Mouse (Mus musculus): ENCODE results near the gene Cyb561. TPM values are rescaled to one million over a fixed set of nuclear protein-coding genes. Genes with fewer than 3 reads are reported as not detected.
A peak's percentile ranks its signal among the peaks of the same experiment; 100 is the strongest.

Cyb561 gene
- polyA plus RNA-seq, 1 experiment from 2014 or later = 18.9 TPM

GRCm38 (mm10) chr11:105950519-105950918, 2.6 kb downstream of the Cyb561 start:
- peaks cover 1% of the 10 kb centered on the region; the same call in 1 of the 2 replicates for H3K27me3 ChIP-seq (replicated peaks)
- H3K9ac ChIP-seq = no peak overlapping the region
- H3K4me3 ChIP-seq = no peak overlapping the region
- H3K4me1 ChIP-seq = no peaks in the 10 kb centered on the region; the same call in 1 of the 2 replicates
- no peak overlapping the region for H3K4me2 ChIP-seq (replicated peaks)
- no peak for ATAC-seq (ENCODE audit: low FRiP score, low read depth)
- WGBS = 79% methylated on average over 4 of the region's 4 CpGs
- H3K36me3 ChIP-seq = no peaks in the 10 kb centered on the region
- H3K27ac ChIP-seq = no peak overlapping the region
- H3K9me3 ChIP-seq = no peaks in the 10 kb centered on the region

GRCm38 (mm10) chr11:105948255-105948654, 4.9 kb downstream of the Cyb561 start:
- WGBS = 78% methylated on average over 2 of the region's 2 CpGs
- Histone ChIP-seq H3K36me3 (no peaks in the 10 kb centered on the region), H3K27me3 (replicated peaks) (peaks cover 18% of the 10 kb centered on the region), H3K9me3 (no peaks in the 10 kb centered on the region), H3K27ac (no peak overlapping the region), H3K4me2 (replicated peaks) (no peak overlapping the region), H3K4me3 (no peak overlapping the region), H3K4me1 (peaks cover 11% of the 10 kb centered on the region), H3K9ac (no peak overlapping the region)
- ATAC-seq (ENCODE audit: low FRiP score, low read depth) = no peak

- Histone ChIP-seq H3K4me2 (replicated peaks) (no peak overlapping the region), H3K4me1 (peaks cover 11% of the 10 kb centered on the region), H3K36me3 (no peaks in the 10 kb centered on the region), H3K9ac (0 out of 2 replicates have a peak overlapping the region, but pooled peaks have one; percentile 13), H3K27me3 (replicated peaks) (peaks cover 24% of the 10 kb centered on the region), H3K27ac (no peak overlapping the region), H3K9me3 (no peaks in the 10 kb centered on the region), H3K4me3 (no peak overlapping the region)
- WGBS = 48% methylated on average over 11 of the region's 11 CpGs
- ATAC-seq (ENCODE audit: low FRiP score, low read depth) = no peak
Observed at GRCm38 (mm10) chr11:105946694-105947154, 6.4 kb downstream of the Cyb561 start.

DNA sequence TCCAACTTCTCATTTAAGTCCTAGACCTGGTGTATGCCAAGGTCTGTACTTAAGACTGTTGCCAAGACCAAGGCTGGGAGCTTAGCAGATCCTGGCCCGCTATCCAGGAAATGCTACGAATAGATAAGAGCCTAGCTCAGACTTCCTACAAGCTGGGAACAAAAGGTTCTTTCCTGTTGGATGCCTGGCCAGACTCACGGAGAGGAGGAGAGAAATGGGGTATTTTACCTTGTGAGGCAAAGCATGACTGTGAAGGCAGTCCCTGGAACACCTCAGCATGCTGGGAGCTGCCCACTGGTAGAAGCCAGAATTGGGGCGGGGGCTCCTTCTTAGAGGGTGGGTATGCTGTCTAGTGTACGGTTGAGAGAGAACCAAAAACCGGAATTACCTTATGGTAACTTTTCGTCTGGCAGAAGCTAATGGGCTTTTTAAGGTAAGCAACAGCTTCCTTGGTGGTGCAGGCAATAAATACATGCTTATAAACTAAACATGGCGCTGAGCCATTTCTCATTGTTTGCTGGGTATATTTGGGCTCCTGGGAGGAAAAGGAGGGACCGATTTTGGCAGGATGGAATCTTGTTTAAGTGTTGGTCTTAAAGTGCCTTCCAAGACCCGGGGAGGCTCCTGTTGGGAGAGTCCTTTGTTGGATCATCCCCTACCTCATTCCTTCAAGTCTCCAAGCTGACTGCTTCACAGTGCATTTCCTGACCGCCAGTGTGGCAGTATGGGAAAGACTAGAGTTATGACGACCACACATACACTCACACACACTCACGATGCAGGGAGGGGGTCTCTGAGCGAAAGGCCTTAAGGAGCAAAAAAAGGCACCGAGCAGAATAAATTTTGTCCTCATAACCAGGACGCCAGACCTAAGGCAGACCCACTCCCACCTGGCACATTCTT, 8.1 kb downstream of the Cyb561 start:
- 81% methylated on average over 16 of the region's 16 CpGs for WGBS
- no peaks in the 10 kb centered on the region for H3K36me3 ChIP-seq
- ATAC-seq (ENCODE audit: low FRiP score, low read depth) = no peak
- H3K9me3 ChIP-seq = no peaks in the 10 kb centered on the region
- peak overlapping the region; percentile 63; the same call in 1 of the 2 replicates for H3K4me3 ChIP-seq
- peaks cover 11% of the 10 kb centered on the region for H3K4me1 ChIP-seq
- no peak overlapping the region for H3K27ac ChIP-seq
- H3K4me2 ChIP-seq (replicated peaks) = peak overlapping the region; percentile 97
- peaks cover 33% of the 10 kb centered on the region for H3K27me3 ChIP-seq (replicated peaks)
- H3K9ac ChIP-seq = no peak overlapping the region

DNA sequence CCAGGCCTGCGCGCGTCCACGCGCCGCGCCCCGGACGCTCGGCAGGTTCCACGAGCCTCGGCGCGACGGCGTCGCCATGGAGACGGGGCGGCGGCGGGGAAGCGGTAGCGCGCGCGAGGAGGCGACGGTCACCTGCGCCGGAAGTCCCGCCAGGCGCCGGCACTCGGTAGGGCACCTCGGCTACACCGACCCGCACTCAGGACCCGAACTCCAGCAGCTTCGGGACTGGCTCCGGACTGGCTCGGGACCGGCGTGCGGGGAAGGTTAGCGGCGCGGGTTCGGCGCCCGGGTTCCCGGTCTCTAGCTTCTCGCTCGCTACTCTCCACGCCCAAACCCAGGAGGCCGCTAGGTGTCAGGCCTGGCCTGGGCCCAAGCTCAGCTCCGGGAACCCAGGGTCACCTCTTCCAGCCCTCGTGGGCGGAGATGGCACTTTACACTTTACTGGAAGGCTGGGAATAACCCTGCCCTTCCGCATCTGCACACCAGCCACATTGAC, 9.0 kb downstream of the Cyb561 start:
- Histone ChIP-seq H3K4me1 (peaks cover 11% of the 10 kb centered on the region), H3K4me2 (replicated peaks) (peak overlapping the region; percentile 97), H3K9me3 (no peaks in the 10 kb centered on the region), H3K9ac (peak overlapping the region; percentile 69), H3K36me3 (no peaks in the 10 kb centered on the region), H3K4me3 (peak overlapping the region; percentile 63), H3K27ac (no peak overlapping the region), H3K27me3 (replicated peaks) (peaks cover 33% of the 10 kb centered on the region)
- peak; percentile 72 for ATAC-seq (ENCODE audit: low FRiP score, low read depth)
- WGBS = under 1% methylated on average over 59 of the region's 59 CpGs

- peak overlapping the region; percentile 63 for H3K4me3 ChIP-seq
- H3K27me3 ChIP-seq (replicated peaks) = peaks cover 33% of the 10 kb centered on the region
- H3K27ac ChIP-seq = no peak overlapping the region
- ATAC-seq (ENCODE audit: low FRiP score, low read depth) = peak; percentile 51
- no peaks in the 10 kb centered on the region for H3K9me3 ChIP-seq
- WGBS = 6% methylated on average over 47 of the region's 47 CpGs
- no peaks in the 10 kb centered on the region for H3K36me3 ChIP-seq
- peaks cover 11% of the 10 kb centered on the region for H3K4me1 ChIP-seq
- H3K9ac ChIP-seq = peak overlapping the region; percentile 69
- H3K4me2 ChIP-seq (replicated peaks) = peak overlapping the region; percentile 97
Observed at GRCm38 (mm10) chr11:105943133-105944102, 9.7 kb downstream of the Cyb561 start.

DNA sequence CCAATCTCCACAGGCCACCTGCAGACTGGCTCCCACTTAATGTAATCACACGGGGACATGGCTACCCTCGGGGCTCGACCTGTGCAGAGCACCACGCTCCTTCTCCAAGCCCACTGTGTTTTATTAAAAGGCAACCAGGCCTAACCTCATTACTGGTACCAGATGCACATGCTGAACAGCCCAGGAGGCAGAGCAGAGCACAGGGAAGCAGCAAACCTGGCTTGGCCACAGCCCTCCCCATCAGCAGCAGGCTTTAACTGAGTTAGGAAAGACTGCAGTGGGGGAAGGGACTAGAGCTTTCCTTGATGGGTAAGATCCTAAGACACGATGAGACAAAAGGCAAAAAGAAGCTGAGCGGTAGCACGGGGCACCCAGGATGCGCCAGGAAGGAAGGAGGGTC, 11.2 kb downstream of the Cyb561 start:
- Histone ChIP-seq H3K4me2 (replicated peaks) (no peak overlapping the region), H3K9ac (0 out of 2 replicates have a peak overlapping the region, but pooled peaks have one; percentile 13), H3K4me3 (no peak overlapping the region), H3K27ac (no peak overlapping the region), H3K27me3 (replicated peaks) (peaks cover 33% of the 10 kb centered on the region), H3K36me3 (no peaks in the 10 kb centered on the region), H3K9me3 (no peaks in the 10 kb centered on the region), H3K4me1 (peaks cover 11% of the 10 kb centered on the region; the same call in 1 of the 2 replicates)
- 76% methylated on average over 8 of the region's 8 CpGs for WGBS
- ATAC-seq (ENCODE audit: low FRiP score, low read depth) = no peak

DNA sequence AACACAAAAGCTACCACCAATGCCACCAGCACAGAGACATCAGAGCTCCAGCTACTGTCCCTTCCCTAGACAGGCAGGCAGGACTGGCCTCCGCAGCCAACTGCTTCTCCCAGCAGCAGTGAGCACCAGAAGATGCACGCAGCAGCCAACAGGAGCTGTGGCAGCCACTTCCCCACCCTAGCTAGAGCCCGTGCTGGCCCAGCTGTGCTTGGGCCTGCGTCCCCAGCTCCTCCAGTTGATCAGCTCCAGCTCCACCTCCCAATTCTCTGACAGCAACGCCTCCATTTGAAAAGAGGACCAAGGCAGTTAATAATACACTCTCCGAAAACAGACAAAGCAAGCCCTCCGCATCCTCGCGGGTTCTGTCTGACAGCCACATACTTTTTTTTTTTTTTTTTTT, 14.4 kb downstream of the Cyb561 start:
- Histone ChIP-seq H3K36me3 (no peaks in the 10 kb centered on the region), H3K4me1 (peaks cover 6% of the 10 kb centered on the region; the same call in 1 of the 2 replicates), H3K27me3 (replicated peaks) (peaks cover 19% of the 10 kb centered on the region), H3K9ac (0 out of 2 replicates have a peak overlapping the region, but pooled peaks have one; percentile 9), H3K27ac (no peak overlapping the region), H3K4me3 (no peak overlapping the region), H3K4me2 (replicated peaks) (no peak overlapping the region), H3K9me3 (no peaks in the 10 kb centered on the region)
- 53% methylated on average over 9 of the region's 9 CpGs for WGBS
- no peak for ATAC-seq (ENCODE audit: low FRiP score, low read depth)

DNA sequence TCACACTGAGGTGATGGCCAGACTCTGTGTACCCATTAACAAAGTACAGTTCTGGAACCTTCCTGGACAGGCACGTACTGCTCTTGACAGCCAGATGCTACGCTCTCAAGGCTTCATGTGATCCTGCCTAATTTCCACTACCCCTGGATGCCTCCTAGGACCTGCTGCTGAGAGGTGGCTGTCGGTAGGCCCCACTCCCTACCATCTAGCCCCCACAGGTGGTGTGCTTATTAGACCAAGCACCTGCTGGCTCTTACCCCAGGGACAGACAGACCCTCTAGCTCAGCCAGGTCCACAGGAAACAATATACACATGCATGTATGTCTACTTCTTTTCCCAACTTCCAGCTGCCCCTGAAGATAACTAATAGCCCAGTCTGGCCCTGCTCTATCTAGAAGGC, 16.2 kb downstream of the Cyb561 start:
- no peak overlapping the region for H3K27ac ChIP-seq
- no peak overlapping the region for H3K9ac ChIP-seq
- no peak overlapping the region for H3K4me2 ChIP-seq (replicated peaks)
- ATAC-seq (ENCODE audit: low FRiP score, low read depth) = no peak
- peaks cover 11% of the 10 kb centered on the region; the same call in 1 of the 2 replicates for H3K27me3 ChIP-seq (replicated peaks)
- no peaks in the 10 kb centered on the region for H3K36me3 ChIP-seq
- no peaks in the 10 kb centered on the region for H3K9me3 ChIP-seq
- no peak overlapping the region for H3K4me3 ChIP-seq
- H3K4me1 ChIP-seq = 0 out of 2 replicates have a peak, but pooled peaks cover 5% of the 10 kb centered on the region
- WGBS = 88% methylated on average over 3 of the region's 3 CpGs

- WGBS = 89% methylated on average over 6 of the region's 6 CpGs
- H3K27ac ChIP-seq = no peak overlapping the region
- H3K4me3 ChIP-seq = no peak overlapping the region
- no peak for ATAC-seq (ENCODE audit: low FRiP score, low read depth)
- 0 out of 2 replicates have a peak, but pooled peaks cover 4% of the 10 kb centered on the region for H3K27me3 ChIP-seq (replicated peaks)
- H3K4me2 ChIP-seq (replicated peaks) = no peak overlapping the region
- H3K9ac ChIP-seq = no peak overlapping the region
- no peaks in the 10 kb centered on the region for H3K9me3 ChIP-seq
- 0 out of 2 replicates have a peak, but pooled peaks cover 5% of the 10 kb centered on the region for H3K4me1 ChIP-seq
- H3K36me3 ChIP-seq = no peaks in the 10 kb centered on the region
Observed at GRCm38 (mm10) chr11:105936200-105936599, 16.9 kb downstream of the Cyb561 start.

- H3K36me3 ChIP-seq = no peaks in the 10 kb centered on the region
- WGBS = 88% methylated on average over 8 of the region's 8 CpGs
- no peaks in the 10 kb centered on the region for H3K27me3 ChIP-seq (replicated peaks)
- no peak overlapping the region for H3K9ac ChIP-seq
- no peak overlapping the region for H3K27ac ChIP-seq
- no peaks in the 10 kb centered on the region for H3K9me3 ChIP-seq
- H3K4me1 ChIP-seq = 0 out of 2 replicates have a peak, but pooled peaks cover 5% of the 10 kb centered on the region
- H3K4me3 ChIP-seq = no peak overlapping the region
- no peak overlapping the region for H3K4me2 ChIP-seq (replicated peaks)
- no peak for ATAC-seq (ENCODE audit: low FRiP score, low read depth)
Observed at GRCm38 (mm10) chr11:105935496-105935895, 17.6 kb downstream of the Cyb561 start.

All from neural tube, embryonic 12.5 days (tissue).